Mouse (Mus musculus) kidney, adult 2 months (tissue): ENCODE measurements around the gene Rnf31.

Source experiments
- CTCF ChIP-seq: fragments of 200-500 bp; conservative IDR thresholded peaks from 2 replicates; pipeline ENCODE4 v1.5.1; 2011; ENCODE audit warnings: low read depth, mild to moderate bottlenecking, control low read depth, low read length, moderate library complexity, mixed read lengths; ENCODE audit not compliant: insufficient read depth, insufficient read length
- POLR2A ChIP-seq: fragments of 200-500 bp; IDR thresholded peaks from one replicate; pipeline ENCODE4 v1.6.1; 2011; ENCODE audit warnings: low read depth, low read length, control low read depth

- TF ChIP-seq POLR2A (no peak), CTCF (no peak)
These were observed 40.2 kb upstream of the Rnf31 start for GRCm38 (mm10) chr14:55551347-55551746.
